Mouse (Mus musculus): ENCODE results near the gene Pigk. TPM values are rescaled to one million over a fixed set of nuclear protein-coding genes. Genes with fewer than 3 reads are reported as not detected.

The Pigk gene
- total and polyA plus RNA-seq, 2 experiments from 2014 or later = 38.2 to 57.8 TPM

DNA sequence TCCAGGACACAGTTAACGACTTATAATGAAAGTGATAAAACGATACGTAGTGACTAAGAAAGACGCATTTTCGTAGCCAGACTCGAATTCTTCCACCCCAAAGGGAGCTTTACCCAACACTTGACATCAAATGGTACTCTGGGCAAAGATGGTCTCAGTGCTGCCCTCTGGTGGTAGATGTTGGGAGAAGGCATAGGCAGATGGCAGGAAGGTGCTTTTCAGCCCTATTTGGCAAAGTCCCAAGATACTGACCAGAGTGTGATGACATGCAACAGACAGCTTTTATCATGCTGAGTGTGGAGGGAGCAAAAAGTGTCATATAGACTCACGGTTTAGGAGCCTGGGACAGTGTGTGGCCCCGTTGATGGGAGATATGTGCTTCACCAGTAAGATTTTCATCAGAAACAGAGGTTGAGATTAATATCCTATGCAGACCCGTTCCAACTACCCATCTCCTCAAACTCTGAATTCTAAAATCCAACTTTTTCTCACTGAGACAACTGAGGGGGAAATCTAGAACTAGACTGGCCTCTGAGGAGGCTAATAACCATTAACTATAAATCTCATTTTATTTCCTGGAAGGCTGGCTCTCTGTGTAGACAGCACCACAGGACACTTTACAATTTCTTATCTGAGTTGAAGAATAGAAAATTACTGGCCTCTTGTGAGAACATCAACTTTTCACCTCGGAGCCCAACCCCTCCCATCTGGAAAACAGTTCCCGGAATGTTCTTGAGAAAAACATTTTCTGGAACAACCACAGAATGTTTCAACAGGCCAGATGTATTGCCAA is 244.7 kb downstream of the Pigk start:
- no peak overlapping the region for H3K4me3 ChIP-seq (ENCODE audit: low read length)
- TF ChIP-seq CTCF (IDR thresholded peaks at IDR 0.05; ENCODE audit: low read depth) = peak; percentile 89
- DNase-seq (ENCODE audit: low spot score) = peak; percentile 79
- no peak overlapping the region for H3K27ac ChIP-seq
- no peaks in the 10 kb centered on the region for H3K27me3 ChIP-seq (ENCODE audit: insufficient read depth, low read length)
- WGBS = 71% methylated on average over 11 of the region's 11 CpGs
- H3K9me3 ChIP-seq (ENCODE audit: low read length) = no peaks in the 10 kb centered on the region
- no peak overlapping the region for H3K4me2 ChIP-seq (ENCODE audit: low read depth, low read length)
- no peaks in the 10 kb centered on the region for H3K36me3 ChIP-seq (ENCODE audit: insufficient read depth, low read length)
- H3K9ac ChIP-seq (replicated peaks; ENCODE audit: low read length) = no peak overlapping the region
- ATAC-seq = peak; percentile 51; the same call in 1 of the 2 replicates
- H3K4me1 ChIP-seq (ENCODE audit: insufficient read depth, low read length) = no peaks in the 10 kb centered on the region

DNA sequence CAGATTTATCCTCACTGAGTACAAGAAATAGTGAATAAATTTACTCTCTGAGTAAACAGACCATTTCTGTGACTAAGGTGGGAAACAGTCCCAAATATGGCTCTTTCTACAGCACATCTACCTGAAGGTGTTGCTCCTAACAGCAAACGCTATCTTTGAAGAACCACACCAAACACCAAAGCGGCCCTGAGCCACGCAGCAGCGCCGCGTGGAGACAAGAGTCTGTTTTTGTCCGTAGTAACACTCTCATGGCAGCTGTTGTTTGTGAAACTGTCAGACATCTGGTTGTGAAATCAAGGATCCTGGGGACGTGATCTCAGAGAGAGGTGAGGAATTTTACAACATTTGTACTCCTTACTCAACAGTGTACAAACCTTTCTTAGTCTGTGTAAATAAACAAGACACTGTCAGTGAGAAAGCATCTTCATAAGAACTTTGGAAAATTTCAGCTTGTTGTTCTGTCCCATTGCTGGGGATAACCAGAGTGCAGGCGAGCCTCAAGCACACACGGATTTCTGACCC is 248.0 kb downstream of the Pigk start:
- WGBS = 83% methylated on average over 10 of the region's 10 CpGs
- no peak for DNase-seq (ENCODE audit: low spot score)
- Histone ChIP-seq H3K9ac (replicated peaks; ENCODE audit: low read length) (no peak overlapping the region), H3K36me3 (ENCODE audit: insufficient read depth, low read length) (no peaks in the 10 kb centered on the region), H3K27ac (no peak overlapping the region), H3K9me3 (ENCODE audit: low read length) (no peaks in the 10 kb centered on the region), H3K4me1 (ENCODE audit: insufficient read depth, low read length) (no peaks in the 10 kb centered on the region), H3K27me3 (ENCODE audit: insufficient read depth, low read length) (no peaks in the 10 kb centered on the region), H3K4me2 (ENCODE audit: low read depth, low read length) (no peak overlapping the region), H3K4me3 (ENCODE audit: low read length) (no peak overlapping the region)
- no peak for ATAC-seq
- no peak for TF ChIP-seq CTCF (IDR thresholded peaks at IDR 0.05; ENCODE audit: low read depth)

DNA sequence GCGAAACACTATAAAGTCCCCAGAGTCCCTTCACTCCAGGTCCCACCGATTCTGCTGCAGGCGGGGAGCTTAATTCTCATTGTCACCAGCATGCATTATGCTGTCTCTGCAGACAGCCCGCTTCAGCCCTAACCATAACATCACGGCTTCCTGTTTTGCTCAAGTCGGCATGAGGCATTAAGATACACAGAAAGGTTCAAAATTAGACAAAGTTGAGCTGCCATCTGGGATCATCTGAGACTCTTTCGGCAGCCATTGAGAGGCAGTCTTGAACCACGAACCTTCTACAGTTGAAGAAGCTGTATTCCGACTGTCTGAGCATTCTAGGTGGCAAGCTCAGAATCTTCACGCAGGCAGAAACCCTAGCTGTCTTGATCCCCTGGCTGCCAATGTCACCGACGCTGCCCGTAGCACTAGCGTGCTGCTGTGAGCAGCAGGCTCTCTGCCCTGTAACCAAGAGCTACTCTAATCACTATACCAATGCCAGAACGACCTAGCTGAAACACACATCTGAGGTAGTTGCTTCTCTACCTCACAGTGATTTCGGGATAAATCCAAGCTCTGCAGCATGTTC is 256.0 kb downstream of the Pigk start:
- DNase-seq (ENCODE audit: low spot score) (peak; percentile 53), ATAC-seq (0 out of 2 replicates have a peak, but pooled peaks have one; percentile 13)
- H3K27me3 ChIP-seq (ENCODE audit: insufficient read depth, low read length) = no peaks in the 10 kb centered on the region
- no peaks in the 10 kb centered on the region for H3K9me3 ChIP-seq (ENCODE audit: low read length)
- TF ChIP-seq CTCF (IDR thresholded peaks at IDR 0.05; ENCODE audit: low read depth) = peak; percentile 46
- H3K4me2 ChIP-seq (ENCODE audit: low read depth, low read length) = no peak overlapping the region
- no peak overlapping the region for H3K27ac ChIP-seq
- H3K4me1 ChIP-seq (ENCODE audit: insufficient read depth, low read length) = no peaks in the 10 kb centered on the region
- H3K36me3 ChIP-seq (ENCODE audit: insufficient read depth, low read length) = no peaks in the 10 kb centered on the region
- WGBS = 60% methylated on average over 16 of the region's 16 CpGs
- H3K9ac ChIP-seq (replicated peaks; ENCODE audit: low read length) = no peak overlapping the region
- no peak overlapping the region for H3K4me3 ChIP-seq (ENCODE audit: low read length)

DNA sequence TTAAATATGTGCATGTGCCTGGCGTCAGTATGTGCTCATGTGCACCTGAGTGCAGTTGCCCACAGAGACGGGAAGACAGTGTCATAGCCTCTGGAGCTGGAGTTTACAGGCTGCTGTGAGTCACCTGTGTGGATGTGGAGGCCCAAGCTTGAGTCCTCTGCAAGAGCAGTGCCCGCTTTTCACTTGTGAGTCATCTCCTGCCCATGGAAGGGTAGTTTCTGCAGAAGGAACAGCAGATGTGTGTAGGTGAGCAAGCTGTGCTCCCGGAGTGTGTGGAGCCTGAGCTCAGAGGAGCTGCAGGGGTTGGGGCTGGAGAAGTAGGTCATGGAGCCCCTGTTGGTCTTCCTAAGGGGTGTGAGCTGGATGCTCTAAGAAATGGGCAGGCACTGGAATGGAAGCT is 257.5 kb downstream of the Pigk start:
- Histone ChIP-seq H3K27ac (no peak overlapping the region), H3K4me1 (ENCODE audit: insufficient read depth, low read length) (no peaks in the 10 kb centered on the region), H3K9me3 (ENCODE audit: low read length) (no peaks in the 10 kb centered on the region), H3K9ac (replicated peaks; ENCODE audit: low read length) (no peak overlapping the region), H3K36me3 (ENCODE audit: insufficient read depth, low read length) (no peaks in the 10 kb centered on the region), H3K27me3 (ENCODE audit: insufficient read depth, low read length) (no peaks in the 10 kb centered on the region), H3K4me3 (ENCODE audit: low read length) (no peak overlapping the region), H3K4me2 (ENCODE audit: low read depth, low read length) (no peak overlapping the region)
- WGBS = 79% methylated on average over 4 of the region's 4 CpGs
- DNase-seq (ENCODE audit: low spot score) (no peak), ATAC-seq (no peak)
- no peak for TF ChIP-seq CTCF (IDR thresholded peaks at IDR 0.05; ENCODE audit: low read depth)

- peak overlapping the region; percentile 85 for H3K4me2 ChIP-seq (ENCODE audit: low read depth, low read length)
- no peak for TF ChIP-seq CTCF (IDR thresholded peaks at IDR 0.05; ENCODE audit: low read depth)
- 68% methylated on average over 11 of the region's 11 CpGs for WGBS
- no peaks in the 10 kb centered on the region for H3K4me1 ChIP-seq (ENCODE audit: insufficient read depth, low read length)
- no peak overlapping the region for H3K9ac ChIP-seq (replicated peaks; ENCODE audit: low read length)
- peak overlapping the region; percentile 46 for H3K4me3 ChIP-seq (ENCODE audit: low read length)
- ATAC-seq (no peak), DNase-seq (ENCODE audit: low spot score) (no peak)
- H3K36me3 ChIP-seq (ENCODE audit: insufficient read depth, low read length) = no peaks in the 10 kb centered on the region
- no peaks in the 10 kb centered on the region for H3K9me3 ChIP-seq (ENCODE audit: low read length)
- H3K27me3 ChIP-seq (ENCODE audit: insufficient read depth, low read length) = no peaks in the 10 kb centered on the region; the same call in 1 of the 2 replicates
- H3K27ac ChIP-seq = no peak overlapping the region
Observed at GRCm38 (mm10) chr3:152979481-152980092, 265.7 kb downstream of the Pigk start.

DNA sequence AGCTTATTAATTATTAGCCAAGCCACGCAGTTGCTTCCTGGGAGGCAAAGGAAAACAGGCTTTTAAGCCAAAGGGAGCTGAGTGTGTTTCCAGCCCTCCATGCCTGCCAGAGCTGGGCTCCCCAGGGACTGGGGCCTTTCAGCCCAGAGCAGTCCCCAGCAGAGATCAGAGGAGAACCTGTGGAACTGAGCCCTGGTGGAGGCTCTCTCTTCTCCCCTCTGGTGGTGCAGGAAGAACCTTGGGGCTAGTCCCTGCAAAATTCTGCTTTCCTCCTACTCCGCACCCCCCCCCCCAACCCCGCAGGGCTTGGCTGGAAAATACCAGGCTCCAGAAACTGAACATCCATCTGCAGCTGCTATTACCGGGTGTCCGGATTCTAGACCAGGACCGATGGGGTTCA is 266.5 kb downstream of the Pigk start:
- DNase-seq (ENCODE audit: low spot score) (peak; percentile 44), ATAC-seq (peak; percentile 31; the same call in 1 of the 2 replicates)
- Histone ChIP-seq H3K27ac (0 out of 2 replicates have a peak overlapping the region, but pooled peaks have one; percentile 46), H3K9ac (replicated peaks; ENCODE audit: low read length) (peak overlapping the region; percentile 51), H3K4me1 (ENCODE audit: insufficient read depth, low read length) (no peaks in the 10 kb centered on the region), H3K27me3 (ENCODE audit: insufficient read depth, low read length) (no peaks in the 10 kb centered on the region; the same call in 1 of the 2 replicates), H3K36me3 (ENCODE audit: insufficient read depth, low read length) (no peaks in the 10 kb centered on the region), H3K4me2 (ENCODE audit: low read depth, low read length) (peak overlapping the region; percentile 85), H3K4me3 (ENCODE audit: low read length) (peak overlapping the region; percentile 46), H3K9me3 (ENCODE audit: low read length) (no peaks in the 10 kb centered on the region)
- 4% methylated on average over 6 of the region's 6 CpGs for WGBS
- TF ChIP-seq CTCF (IDR thresholded peaks at IDR 0.05; ENCODE audit: low read depth) = peak; percentile 40
